Mouse (Mus musculus): ENCODE results near the gene Stard13. TPM values are rescaled to one million over a fixed set of nuclear protein-coding genes. Genes with fewer than 3 reads are reported as not detected.

Stard13 gene
- polyA plus RNA-seq, 1 experiment = not detected

DNA sequence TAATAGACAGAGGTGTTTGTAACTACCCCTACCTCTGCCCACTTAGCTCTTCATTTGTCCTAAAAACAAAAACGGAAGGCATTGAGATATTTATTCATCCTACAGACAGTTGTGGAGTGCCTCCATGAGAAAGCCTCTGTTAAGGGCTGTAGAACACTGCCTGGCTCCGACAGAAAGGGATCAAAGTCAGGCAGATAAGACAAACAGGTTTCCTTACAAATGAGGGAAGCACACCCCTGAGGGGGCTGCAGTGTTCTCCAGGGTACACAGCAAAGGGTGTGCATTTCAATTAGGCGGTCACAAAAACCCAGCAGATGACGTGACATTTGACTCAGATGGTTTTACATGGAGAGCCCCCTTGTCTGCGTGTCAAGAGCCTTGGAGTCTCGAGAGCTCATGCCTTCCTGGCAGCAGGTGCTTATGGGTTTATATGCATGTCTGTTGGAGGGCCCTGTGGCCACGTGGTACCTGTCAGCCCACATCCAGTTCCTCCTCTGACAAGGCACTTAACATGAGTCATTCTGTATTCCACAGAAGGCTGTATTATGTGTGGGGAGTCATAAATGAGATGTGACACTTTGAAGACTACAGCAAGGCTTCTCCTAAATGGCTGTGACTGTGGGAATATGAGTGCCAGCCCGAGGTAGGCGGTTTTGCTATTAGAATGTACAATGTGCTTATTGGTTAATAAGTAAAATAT, 129.1 kb downstream of the Stard13 start:
- WGBS = 75% methylated on average over 9 of the region's 9 CpGs
- TF ChIP-seq CTCF (IDR thresholded peaks at IDR 0.05; ENCODE audit: insufficient read depth, low read depth, low read length) = no peak
- TF ChIP-seq POLR2A (IDR thresholded peaks at IDR 0.05; ENCODE audit: insufficient read depth, low read depth, low read length) = no peak
- peaks cover 3% of the 10 kb centered on the region for H3K4me1 ChIP-seq (ENCODE audit: control insufficient read depth, insufficient read depth, low read length)
- H3K4me3 ChIP-seq (ENCODE audit: insufficient read depth, low read depth, low read length) = no peak overlapping the region
- H3K27ac ChIP-seq (ENCODE audit: insufficient read depth, low read depth, low read length) = no peak overlapping the region

DNA sequence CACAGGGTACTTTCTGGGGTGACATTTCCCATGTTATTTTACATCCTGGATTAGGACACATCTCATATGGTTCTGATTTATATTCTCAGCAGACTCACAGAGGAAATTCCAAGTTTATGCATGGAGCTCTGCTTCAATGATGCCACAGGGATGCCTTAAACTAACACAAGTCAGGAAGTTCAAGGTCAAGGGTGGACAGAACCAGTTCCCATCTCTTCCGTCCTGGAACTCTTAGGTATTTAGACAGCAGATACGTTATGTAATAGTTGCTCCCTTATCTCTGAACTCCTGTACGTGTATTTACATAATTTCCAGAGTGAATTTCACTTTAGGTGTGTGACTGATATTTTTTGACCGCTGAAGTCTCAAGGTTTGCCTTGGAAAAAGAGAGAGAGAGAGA, 130.4 kb downstream of the Stard13 start:
- no peak for TF ChIP-seq POLR2A (IDR thresholded peaks at IDR 0.05; ENCODE audit: insufficient read depth, low read depth, low read length)
- H3K4me3 ChIP-seq (ENCODE audit: insufficient read depth, low read depth, low read length) = no peak overlapping the region
- H3K4me1 ChIP-seq (ENCODE audit: control insufficient read depth, insufficient read depth, low read length) = no peaks in the 10 kb centered on the region; the same call in 1 of the 2 replicates
- 91% methylated on average over 4 of the region's 4 CpGs for WGBS
- H3K27ac ChIP-seq (ENCODE audit: insufficient read depth, low read depth, low read length) = no peak overlapping the region

DNA sequence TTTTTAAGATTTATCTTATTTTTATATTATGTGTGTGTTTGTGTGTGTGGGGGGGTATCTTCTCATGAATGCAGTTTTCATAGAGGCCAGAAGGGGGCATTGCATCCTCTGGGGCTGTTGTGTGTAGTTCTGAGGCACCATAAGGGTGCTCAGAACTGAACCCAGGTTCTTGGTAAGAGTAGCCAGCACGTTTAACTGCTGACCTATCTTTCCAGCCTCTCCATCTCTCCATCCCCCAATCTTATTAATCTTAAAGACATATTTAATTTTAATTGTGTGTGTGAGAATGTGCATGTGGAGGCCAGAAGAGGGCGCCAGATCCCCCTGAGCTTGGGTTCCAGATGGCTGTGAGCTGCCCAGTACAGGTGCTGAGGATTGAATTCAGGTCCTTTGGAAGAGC, 131.4 kb downstream of the Stard13 start:
- no peak for TF ChIP-seq POLR2A (IDR thresholded peaks at IDR 0.05; ENCODE audit: insufficient read depth, low read depth, low read length)
- WGBS = 57% methylated on average over 2 of the region's 2 CpGs
- H3K4me1 ChIP-seq (ENCODE audit: control insufficient read depth, insufficient read depth, low read length) = no peaks in the 10 kb centered on the region
- H3K4me3 ChIP-seq (ENCODE audit: insufficient read depth, low read depth, low read length) = no peak overlapping the region
- H3K27ac ChIP-seq (ENCODE audit: insufficient read depth, low read depth, low read length) = no peak overlapping the region

GRCm38 (mm10) chr5:151096012-151096411, 137.6 kb downstream of the Stard13 start:
- H3K27ac ChIP-seq (ENCODE audit: insufficient read depth, low read depth, low read length) = no peak overlapping the region
- no peak overlapping the region for H3K4me3 ChIP-seq (ENCODE audit: insufficient read depth, low read depth, low read length)
- WGBS = 83% methylated on average over 6 of the region's 6 CpGs
- TF ChIP-seq POLR2A (IDR thresholded peaks at IDR 0.05; ENCODE audit: insufficient read depth, low read depth, low read length) (no peak), CTCF (IDR thresholded peaks at IDR 0.05; ENCODE audit: insufficient read depth, low read depth, low read length) (no peak)
- peaks cover 3% of the 10 kb centered on the region; the same call in 1 of the 2 replicates for H3K4me1 ChIP-seq (ENCODE audit: control insufficient read depth, insufficient read depth, low read length)

DNA sequence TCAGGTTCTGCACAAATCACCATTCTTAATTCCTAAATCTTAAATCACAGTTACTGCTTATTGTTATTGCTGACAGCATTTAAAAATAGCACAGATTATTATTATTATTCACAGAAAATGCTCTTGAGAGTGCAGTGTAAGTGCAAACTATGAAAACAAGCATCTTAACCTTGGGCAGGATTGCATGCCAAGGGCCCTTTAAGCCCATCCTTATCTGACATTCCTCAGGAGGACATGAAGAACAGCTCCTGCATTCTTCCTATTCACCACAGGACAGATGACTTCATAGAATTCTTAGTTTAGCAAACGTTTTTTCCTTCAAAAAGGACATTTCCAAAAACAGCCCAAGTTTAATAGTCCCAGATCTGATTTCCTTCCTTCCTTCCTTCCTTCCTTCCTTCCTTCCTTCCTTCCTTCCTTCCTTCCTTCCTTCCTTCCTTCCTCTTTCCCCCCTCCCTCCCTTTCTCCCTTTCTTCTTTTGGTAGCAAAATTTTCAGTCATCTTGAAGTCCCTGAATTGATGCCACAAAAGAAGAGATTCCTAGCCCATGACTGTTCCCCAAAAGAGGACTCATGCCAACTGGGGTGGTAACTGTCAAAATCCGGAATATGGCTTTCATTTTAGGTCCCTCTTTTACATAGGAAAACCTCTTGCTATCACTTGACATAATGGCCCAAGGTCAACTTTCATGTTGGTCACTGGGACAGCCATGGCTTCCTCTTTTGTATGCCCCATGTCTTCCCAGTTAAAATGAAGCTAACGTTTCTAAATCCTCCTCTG, 140.6 kb downstream of the Stard13 start:
- no peak overlapping the region for H3K4me3 ChIP-seq (ENCODE audit: insufficient read depth, low read depth, low read length)
- 78% methylated on average over 3 of the region's 3 CpGs for WGBS

GRCm38 (mm10) chr5:151090996-151091395, 142.6 kb downstream of the Stard13 start:
- H3K27ac ChIP-seq (ENCODE audit: insufficient read depth, low read depth, low read length) = no peak overlapping the region
- no peak for TF ChIP-seq CTCF (IDR thresholded peaks at IDR 0.05; ENCODE audit: insufficient read depth, low read depth, low read length)
- TF ChIP-seq POLR2A (IDR thresholded peaks at IDR 0.05; ENCODE audit: insufficient read depth, low read depth, low read length) = no peak
- peaks cover 5% of the 10 kb centered on the region; the same call in 1 of the 2 replicates for H3K4me1 ChIP-seq (ENCODE audit: control insufficient read depth, insufficient read depth, low read length)
- WGBS = 79% methylated on average over 6 of the region's 6 CpGs
- H3K4me3 ChIP-seq (ENCODE audit: insufficient read depth, low read depth, low read length) = no peak overlapping the region

More for the DNA sequence above, 140.6 kb downstream of the Stard13 start:
- peaks cover 4% of the 10 kb centered on the region; the same call in 1 of the 2 replicates for H3K4me1 ChIP-seq (ENCODE audit: control insufficient read depth, insufficient read depth, low read length)
- no peak overlapping the region for H3K27ac ChIP-seq (ENCODE audit: insufficient read depth, low read depth, low read length)
- TF ChIP-seq CTCF (IDR thresholded peaks at IDR 0.05; ENCODE audit: insufficient read depth, low read depth, low read length) (no peak), POLR2A (IDR thresholded peaks at IDR 0.05; ENCODE audit: insufficient read depth, low read depth, low read length) (no peak)

- H3K27ac ChIP-seq (ENCODE audit: insufficient read depth, low read depth, low read length) = no peak overlapping the region
- TF ChIP-seq CTCF (IDR thresholded peaks at IDR 0.05; ENCODE audit: insufficient read depth, low read depth, low read length) (no peak), POLR2A (IDR thresholded peaks at IDR 0.05; ENCODE audit: insufficient read depth, low read depth, low read length) (no peak)
- H3K4me3 ChIP-seq (ENCODE audit: insufficient read depth, low read depth, low read length) = no peak overlapping the region
- 0 out of 2 replicates have a peak, but pooled peaks cover 2% of the 10 kb centered on the region for H3K4me1 ChIP-seq (ENCODE audit: control insufficient read depth, insufficient read depth, low read length)
- WGBS = 54% methylated on average over 6 of the region's 6 CpGs
Measured at GRCm38 (mm10) chr5:151089201-151089600, 144.4 kb downstream of the Stard13 start.

- TF ChIP-seq CTCF (IDR thresholded peaks at IDR 0.05; ENCODE audit: insufficient read depth, low read depth, low read length) (no peak), POLR2A (IDR thresholded peaks at IDR 0.05; ENCODE audit: insufficient read depth, low read depth, low read length) (no peak)
- Histone ChIP-seq H3K4me1 (ENCODE audit: control insufficient read depth, insufficient read depth, low read length) (0 out of 2 replicates have a peak, but pooled peaks cover 2% of the 10 kb centered on the region), H3K27ac (ENCODE audit: insufficient read depth, low read depth, low read length) (no peak overlapping the region), H3K4me3 (ENCODE audit: insufficient read depth, low read depth, low read length) (no peak overlapping the region)
- 77% methylated on average over 9 of the region's 9 CpGs for WGBS
Measured at GRCm38 (mm10) chr5:151086425-151087202, 147.0 kb downstream of the Stard13 start.
